Mouse (Mus musculus): Measurements from ENCODE around the gene Bet1l.

- TF ChIP-seq CTCF (IDR thresholded peaks at IDR 0.05; ENCODE audit: low read depth), result no peak
- no peak for TF ChIP-seq EP300 (IDR thresholded peaks at IDR 0.05; ENCODE audit: low read depth)
These were observed 21.7 kb downstream of the Bet1l start for GRCm38 (mm10) chr7:140835758-140836087.
